In genomic region chr2:153239021-153239859, GRCm38 (mm10) we compare ENCODE assay signal across 8 mouse cellular contexts. TPM values are rescaled to one million over a fixed set of nuclear protein-coding genes. Genes with fewer than 3 reads are reported as not detected.
A peak's percentile ranks its signal among the peaks of the same experiment; 100 is the strongest.
DNase-seq lines count a peak whose midpoint lies in the region; ATAC-seq and TF ChIP-seq lines count a peak whose summit lies in the region.

No protein-coding gene starts in this region.

- no peak for TF ChIP-seq CTCF in intestine, postnatal 0 days (IDR thresholded peaks at IDR 0.05; ENCODE audit: low read depth)

- peaks cover 2% of the 10 kb centered on the region; the same call in 1 of the 2 replicates for H3K36me3 ChIP-seq in heart, embryonic 11.5 days (ENCODE audit: control insufficient read depth, insufficient read depth, low read length)
- H3K36me3 ChIP-seq in embryonic facial prominence, embryonic 11.5 days (replicated peaks; ENCODE audit: control insufficient read depth, insufficient read depth, low read depth, low read length), result peaks cover 5% of the 10 kb centered on the region; the same call in 1 of the 2 replicates
- peaks cover 27% of the 10 kb centered on the region for H3K36me3 ChIP-seq in intestine, postnatal 0 days (ENCODE audit: control insufficient read depth, insufficient read depth)
- peaks cover 19% of the 10 kb centered on the region for H3K36me3 ChIP-seq in midbrain, embryonic 14.5 days (ENCODE audit: control insufficient read depth, insufficient read depth, low read length)

- H3K4me2 ChIP-seq in heart, embryonic 11.5 days, result peak overlapping the region; percentile 97
- peak overlapping the region; percentile 87 for H3K4me2 ChIP-seq in embryonic facial prominence, embryonic 11.5 days (ENCODE audit: low read depth, low read length)
- peak overlapping the region; percentile 77 for H3K4me2 ChIP-seq in intestine, postnatal 0 days (replicated peaks; ENCODE audit: low read depth)
- H3K4me2 ChIP-seq in midbrain, embryonic 14.5 days (ENCODE audit: low read length), result peak overlapping the region; percentile 71

- H3K9me3 ChIP-seq in heart, embryonic 11.5 days (replicated peaks; ENCODE audit: control insufficient read depth, low read length), result no peaks in the 10 kb centered on the region
- H3K9me3 ChIP-seq in embryonic facial prominence, embryonic 11.5 days (replicated peaks; ENCODE audit: control insufficient read depth, low read length), result no peaks in the 10 kb centered on the region
- H3K9me3 ChIP-seq in intestine, postnatal 0 days (ENCODE audit: control insufficient read depth), result no peaks in the 10 kb centered on the region
- H3K9me3 ChIP-seq in midbrain, embryonic 14.5 days (ENCODE audit: control insufficient read depth, low read length), result no peaks in the 10 kb centered on the region

- no peak for ATAC-seq in heart, embryonic 11.5 days (replicated peaks; ENCODE audit: insufficient number of reproducible peaks, low FRiP score, low TSS enrichment)
- no peak for ATAC-seq in embryonic facial prominence, embryonic 11.5 days (replicated peaks; ENCODE audit: insufficient number of reproducible peaks, low FRiP score, low TSS enrichment, low read depth)
- ATAC-seq in intestine, postnatal 0 days, result peak; percentile 54
- no peak for ATAC-seq in midbrain, embryonic 14.5 days (ENCODE audit: low FRiP score, low TSS enrichment)

- 46% methylated on average over 7 of the region's 7 CpGs for WGBS in heart, embryonic 11.5 days (ENCODE audit: insufficient replicate concordance)
- 64% methylated on average over 7 of the region's 7 CpGs for WGBS in embryonic facial prominence, embryonic 11.5 days
- WGBS in intestine, postnatal 0 days, result 31% methylated on average over 7 of the region's 7 CpGs
- WGBS in midbrain, embryonic 14.5 days, result 33% methylated on average over 7 of the region's 7 CpGs

- peaks cover 35% of the 10 kb centered on the region for H3K4me1 ChIP-seq in heart, embryonic 11.5 days (ENCODE audit: control insufficient read depth, insufficient read depth, low read length)
- H3K4me1 ChIP-seq in embryonic facial prominence, embryonic 11.5 days (ENCODE audit: control insufficient read depth, insufficient read depth, low read length), result peaks cover 4% of the 10 kb centered on the region; the same call in 1 of the 2 replicates
- peaks cover 18% of the 10 kb centered on the region for H3K4me1 ChIP-seq in intestine, postnatal 0 days (replicated peaks; ENCODE audit: control insufficient read depth, insufficient read depth, low read length)
- H3K4me1 ChIP-seq in midbrain, embryonic 14.5 days (ENCODE audit: control insufficient read depth, insufficient read depth, low read length), result peaks cover 30% of the 10 kb centered on the region

- H3K4me3 ChIP-seq in heart, embryonic 11.5 days (ENCODE audit: low read depth, low read length), result peak overlapping the region; percentile 99
- peak overlapping the region; percentile 97 for H3K4me3 ChIP-seq in embryonic facial prominence, embryonic 11.5 days (ENCODE audit: low read depth, low read length)
- peak overlapping the region; percentile 95 for H3K4me3 ChIP-seq in intestine, postnatal 0 days (ENCODE audit: low read depth, low read length)
- H3K4me3 ChIP-seq in midbrain, embryonic 14.5 days (replicated peaks; ENCODE audit: low read depth, low read length), result peak overlapping the region; percentile 94

- no peaks in the 10 kb centered on the region for H3K27me3 ChIP-seq in heart, embryonic 11.5 days (ENCODE audit: control insufficient read depth, insufficient read depth, low read length)
- H3K27me3 ChIP-seq in embryonic facial prominence, embryonic 11.5 days (ENCODE audit: control insufficient read depth, insufficient read depth, low read length), result no peaks in the 10 kb centered on the region
- no peaks in the 10 kb centered on the region for H3K27me3 ChIP-seq in intestine, postnatal 0 days (replicated peaks; ENCODE audit: control insufficient read depth, insufficient read depth, low read length)
- H3K27me3 ChIP-seq in midbrain, embryonic 14.5 days (ENCODE audit: control insufficient read depth, insufficient read depth, low read length), result no peaks in the 10 kb centered on the region

- peak overlapping the region; percentile 98 for H3K27ac ChIP-seq in heart, embryonic 11.5 days (ENCODE audit: low read depth, low read length)
- H3K27ac ChIP-seq in embryonic facial prominence, embryonic 11.5 days (replicated peaks; ENCODE audit: low read depth, low read length), result no peak overlapping the region
- H3K27ac ChIP-seq in intestine, postnatal 0 days (ENCODE audit: low read depth, low read length), result peak overlapping the region; percentile 99
- H3K27ac ChIP-seq in midbrain, embryonic 14.5 days (replicated peaks; ENCODE audit: low read depth, low read length), result 0 out of 2 replicates have a peak overlapping the region, but pooled peaks have one; percentile 21

- H3K9ac ChIP-seq in heart, embryonic 11.5 days (ENCODE audit: low read depth, low read length), result peak overlapping the region; percentile 99
- H3K9ac ChIP-seq in embryonic facial prominence, embryonic 11.5 days (replicated peaks; ENCODE audit: low read length), result peak overlapping the region; percentile 97
- H3K9ac ChIP-seq in intestine, postnatal 0 days (ENCODE audit: low read depth, low read length), result peak overlapping the region; percentile 99
- peak overlapping the region; percentile 99 for H3K9ac ChIP-seq in midbrain, embryonic 14.5 days (replicated peaks; ENCODE audit: low read length)

- DNase-seq in heart, adult 8-10 months (ENCODE audit: low spot score), result no peak
- DNase-seq in embryonic facial prominence, embryonic 11.5 days (ENCODE audit: low spot score), result peak; percentile 12
- DNase-seq in midbrain, embryonic 14.5 days, result no peak
- no peak for DNase-seq in B cell, adult 2 months
- DNase-seq in right cerebral cortex, adult 18-20 months, result no peak
- DNase-seq in spleen, adult 12 weeks (ENCODE audit: low spot score), result no peak

RNA-seq across cellular contexts. Expression of gene Plagl2, which starts 2.0 kb away (rescaled TPM):
- 22.6 and 25.3 TPM in 2 replicates for polyA plus RNA-seq in heart, embryonic 11.5 days (2014; fragmentation: Nextera tagmentation; extraction: Ambion mirVana)
- 1 to 10 TPM; 3.6 to 4.3 (median 4.0) TPM for total RNA-seq in heart, adult 8-10 months (2022)
- polyA plus RNA-seq in embryonic facial prominence, embryonic 11.5 days (2014; fragmentation: Nextera tagmentation; extraction: Ambion mirVana), result 26.9 and 27.4 TPM in 2 replicates
- polyA plus RNA-seq in intestine, postnatal 0 days (2015; fragmentation: Nextera tagmentation; extraction: Ambion mirVana), result 54.4 and 55.4 TPM in 2 replicates
- 7.3 and 11.5 TPM in 2 replicates for polyA plus RNA-seq in midbrain, embryonic 14.5 days (2014; fragmentation: Nextera tagmentation; extraction: Ambion mirVana)

RNA-seq across cellular contexts. Expression of gene Pofut1, which starts 2.1 kb away (rescaled TPM):
- polyA plus RNA-seq in heart, embryonic 11.5 days (2014; fragmentation: Nextera tagmentation; extraction: Ambion mirVana), result 5.8 and 6.6 TPM in 2 replicates
- 10 to 100 TPM; 10.6 to 14.9 (median 13.5) TPM for total RNA-seq in heart, adult 8-10 months (2022)
- polyA plus RNA-seq in embryonic facial prominence, embryonic 11.5 days (2014; fragmentation: Nextera tagmentation; extraction: Ambion mirVana), result 7.5 and 8.0 TPM in 2 replicates
- polyA plus RNA-seq in intestine, postnatal 0 days (2015; fragmentation: Nextera tagmentation; extraction: Ambion mirVana), result 7.5 and 10.5 TPM in 2 replicates
- polyA plus RNA-seq in midbrain, embryonic 14.5 days (2014; fragmentation: Nextera tagmentation; extraction: Ambion mirVana), result 5.6 and 6.0 TPM in 2 replicates

RNA-seq across cellular contexts. Expression of gene Tspyl3, which starts 14.0 kb away (rescaled TPM):
- polyA plus RNA-seq in heart, embryonic 11.5 days (2014; fragmentation: Nextera tagmentation; extraction: Ambion mirVana), result 4.8 and 5.6 TPM in 2 replicates
- total RNA-seq in heart, adult 8-10 months (2022), result 1 to 10 TPM in 3 of 4 experiments, under 1 TPM in 1; 0.90 to 1.5 (median 1.0) TPM
- 8.5 and 8.6 TPM in 2 replicates for polyA plus RNA-seq in embryonic facial prominence, embryonic 11.5 days (2014; fragmentation: Nextera tagmentation; extraction: Ambion mirVana)
- polyA plus RNA-seq in intestine, postnatal 0 days (2015; fragmentation: Nextera tagmentation; extraction: Ambion mirVana), result 3.5 and 3.6 TPM in 2 replicates
- 30.2 and 37.5 TPM in 2 replicates for polyA plus RNA-seq in midbrain, embryonic 14.5 days (2014; fragmentation: Nextera tagmentation; extraction: Ambion mirVana)

RNA-seq across cellular contexts. Expression of gene Kif3b, which starts 52.0 kb away (rescaled TPM):
- polyA plus RNA-seq in heart, embryonic 11.5 days (2014; fragmentation: Nextera tagmentation; extraction: Ambion mirVana), result 3.6 TPM in 2 replicates
- total RNA-seq in heart, adult 8-10 months (2022), result 1 to 10 TPM; 6.4 to 9.3 (median 8.1) TPM
- 6.9 and 7.6 TPM in 2 replicates for polyA plus RNA-seq in embryonic facial prominence, embryonic 11.5 days (2014; fragmentation: Nextera tagmentation; extraction: Ambion mirVana)
- 8.1 and 8.2 TPM in 2 replicates for polyA plus RNA-seq in intestine, postnatal 0 days (2015; fragmentation: Nextera tagmentation; extraction: Ambion mirVana)
- polyA plus RNA-seq in midbrain, embryonic 14.5 days (2014; fragmentation: Nextera tagmentation; extraction: Ambion mirVana), result 17.0 and 18.6 TPM in 2 replicates
